Mouse (Mus musculus) neural tube, embryonic 11.5 days (tissue): ENCODE results near the gene Blm. TPM values are rescaled to one million over a fixed set of nuclear protein-coding genes. Genes with fewer than 3 reads are reported as not detected.

Experiments used
- ATAC-seq: fragments of 200-750 bp; cut with Nextera tagmentation; 2 replicates; pipeline ENCODE4 v1.8.0; 2017; ENCODE audit warnings: moderate number of reproducible peaks, mild to moderate bottlenecking, moderate TSS enrichment, moderate library complexity; ENCODE audit not compliant: insufficient read depth, low FRiP score, low TSS enrichment
- DNase-seq: peaks from one replicate; pipeline ENCODE4 v3.0.0-alpha.2; 2015; ENCODE audit warnings: low spot score
- H3K27ac ChIP-seq: fragments of 300-500 bp; sonication (generic); 2 replicates; pipeline ENCODE4 v1.5.1; 2014; ENCODE audit warnings: low read depth, mild to moderate bottlenecking, low read length
- H3K27me3 ChIP-seq: fragments of 300-500 bp; sonication (generic); 2 replicates; pipeline ENCODE4 v1.6.1; 2014; ENCODE audit warnings: mild to moderate bottlenecking, low read length, mixed read lengths; ENCODE audit not compliant: control insufficient read depth, insufficient read depth
- H3K36me3 ChIP-seq: fragments of 300-500 bp; sonication (generic); 2 replicates; pipeline ENCODE4 v1.6.1; 2014; ENCODE audit warnings: mild to moderate bottlenecking, low read length, moderate library complexity, mixed read lengths; ENCODE audit not compliant: control insufficient read depth, insufficient read depth
- H3K4me1 ChIP-seq: fragments of 300-500 bp; sonication (generic); 2 replicates; pipeline ENCODE4 v1.6.1; 2014; ENCODE audit warnings: low read length, mixed read lengths; ENCODE audit not compliant: control insufficient read depth, insufficient read depth
- H3K4me2 ChIP-seq: fragments of 300-500 bp; sonication (generic); 2 replicates; pipeline ENCODE4 v1.6.1; 2014; ENCODE audit warnings: low read depth, mild to moderate bottlenecking, moderate library complexity
- H3K4me3 ChIP-seq: fragments of 300-500 bp; sonication (generic); 2 replicates; pipeline ENCODE4 v1.5.1; 2014; ENCODE audit warnings: low read depth, low read length
- H3K9ac ChIP-seq: fragments of 300-500 bp; sonication (generic); 2 replicates; pipeline ENCODE4 v1.6.1; 2014; ENCODE audit warnings: mild to moderate bottlenecking, low read length
- H3K9me3 ChIP-seq: fragments of 300-500 bp; sonication (generic); 2 replicates; pipeline ENCODE4 v1.6.1; 2016; ENCODE audit warnings: low read length; ENCODE audit not compliant: control insufficient read depth
- WGBS: fragments of 180-500 bp; shearing (Covaris S2); extraction: QIAGEN DNeasy Blood & Tissue Kit; methylation state at CpG from one replicate; pipeline ENCODE4 v1.1.7; 2014; 5-methylcytosine and 5-hydroxymethylcytosine counted together
- polyA plus RNA-seq: library from polyadenylated mRNA; unstranded; fragments of >200 nt; fragmentation: Nextera tagmentation; extraction: Ambion mirVana; gene quantifications from 2 replicates; pipeline ENCODE4 v1.2.1, GENCODE M21; 2014

Blm gene
- polyA plus RNA-seq, 1 experiment from 2014 or later: 34.5 TPM

GRCm38 (mm10) chr7:80453121-80453520 is 81.8 kb downstream of the Blm start:
- Histone ChIP-seq H3K27me3 (no peaks in the 10 kb centered on the region), H3K36me3 (peaks cover 9% of the 10 kb centered on the region), H3K27ac (no peak overlapping the region), H3K4me3 (no peak overlapping the region), H3K4me2 (no peak overlapping the region), H3K9ac (no peak overlapping the region), H3K9me3 (no peaks in the 10 kb centered on the region), H3K4me1 (no peaks in the 10 kb centered on the region)
- no peak for ATAC-seq
- 91% methylated on average over 3 of the region's 3 CpGs for WGBS
- no peak for DNase-seq

GRCm38 (mm10) chr7:80452241-80452640 is 82.7 kb downstream of the Blm start:
- Histone ChIP-seq H3K4me1 (no peaks in the 10 kb centered on the region), H3K27me3 (no peaks in the 10 kb centered on the region), H3K9ac (no peak overlapping the region), H3K27ac (no peak overlapping the region), H3K36me3 (peaks cover 9% of the 10 kb centered on the region), H3K4me2 (no peak overlapping the region), H3K4me3 (no peak overlapping the region), H3K9me3 (no peaks in the 10 kb centered on the region)
- 90% methylated on average over 5 of the region's 5 CpGs for WGBS
- ATAC-seq (no peak), DNase-seq (no peak)

- 85% methylated on average over 3 of the region's 3 CpGs for WGBS
- H3K36me3 ChIP-seq: peaks cover 8% of the 10 kb centered on the region
- no peak for DNase-seq
These were observed 83.2 kb downstream of the Blm start for GRCm38 (mm10) chr7:80451550-80452232.

GRCm38 (mm10) chr7:80450354-80450753 is 84.6 kb downstream of the Blm start:
- H3K4me2 ChIP-seq: no peak overlapping the region
- H3K36me3 ChIP-seq: peaks cover 4% of the 10 kb centered on the region; the same call in 1 of the 2 replicates
- H3K27ac ChIP-seq: no peak overlapping the region
- no peak for DNase-seq
- no peaks in the 10 kb centered on the region for H3K27me3 ChIP-seq
- ATAC-seq: no peak
- 81% methylated on average over 4 of the region's 4 CpGs for WGBS
- no peak overlapping the region for H3K4me3 ChIP-seq
- no peaks in the 10 kb centered on the region for H3K9me3 ChIP-seq
- no peak overlapping the region for H3K9ac ChIP-seq
- no peaks in the 10 kb centered on the region for H3K4me1 ChIP-seq

More at GRCm38 (mm10) chr7:80451550-80452232, 83.2 kb downstream of the Blm start:
- Histone ChIP-seq H3K4me3 (no peak overlapping the region), H3K4me2 (no peak overlapping the region), H3K9ac (no peak overlapping the region), H3K27me3 (no peaks in the 10 kb centered on the region), H3K9me3 (no peaks in the 10 kb centered on the region), H3K27ac (no peak overlapping the region), H3K4me1 (no peaks in the 10 kb centered on the region)
- no peak for ATAC-seq

- no peaks in the 10 kb centered on the region for H3K4me1 ChIP-seq
- H3K9me3 ChIP-seq: no peaks in the 10 kb centered on the region
- H3K9ac ChIP-seq: no peak overlapping the region
- DNase-seq (no peak), ATAC-seq (no peak)
- H3K36me3 ChIP-seq: peaks cover 4% of the 10 kb centered on the region; the same call in 1 of the 2 replicates
- H3K27ac ChIP-seq: no peak overlapping the region
- no peak overlapping the region for H3K4me3 ChIP-seq
- no peak overlapping the region for H3K4me2 ChIP-seq
- H3K27me3 ChIP-seq: no peaks in the 10 kb centered on the region
- 84% methylated on average over 6 of the region's 6 CpGs for WGBS
These were observed 85.3 kb downstream of the Blm start for GRCm38 (mm10) chr7:80449620-80450091.

- 90% methylated on average over 8 of the region's 8 CpGs for WGBS
- no peak for ATAC-seq
- Histone ChIP-seq H3K4me2 (no peak overlapping the region), H3K4me1 (0 out of 2 replicates have a peak, but pooled peaks cover 5% of the 10 kb centered on the region), H3K27ac (no peak overlapping the region), H3K36me3 (peaks cover 3% of the 10 kb centered on the region; the same call in 1 of the 2 replicates), H3K27me3 (no peaks in the 10 kb centered on the region), H3K9ac (no peak overlapping the region), H3K4me3 (no peak overlapping the region), H3K9me3 (no peaks in the 10 kb centered on the region)
- DNase-seq: no peak
These were observed 87.6 kb downstream of the Blm start for GRCm38 (mm10) chr7:80447336-80447735.

GRCm38 (mm10) chr7:80446221-80446878 is 88.6 kb downstream of the Blm start:
- DNase-seq: no peak
- H3K36me3 ChIP-seq: no peaks in the 10 kb centered on the region
- H3K27ac ChIP-seq: no peak overlapping the region
- no peaks in the 10 kb centered on the region for H3K27me3 ChIP-seq
- H3K9ac ChIP-seq: no peak overlapping the region
- ATAC-seq: no peak
- no peak overlapping the region for H3K4me3 ChIP-seq
- 0 out of 2 replicates have a peak, but pooled peaks cover 5% of the 10 kb centered on the region for H3K4me1 ChIP-seq
- H3K4me2 ChIP-seq: no peak overlapping the region
- no peaks in the 10 kb centered on the region for H3K9me3 ChIP-seq
- 81% methylated on average over 7 of the region's 7 CpGs for WGBS

- WGBS: 36% methylated on average over 6 of the region's 6 CpGs
- H3K27ac ChIP-seq: no peak overlapping the region
- H3K4me3 ChIP-seq: no peak overlapping the region
- H3K36me3 ChIP-seq: no peaks in the 10 kb centered on the region
- no peak overlapping the region for H3K9ac ChIP-seq
- no peaks in the 10 kb centered on the region for H3K9me3 ChIP-seq
- H3K27me3 ChIP-seq: no peaks in the 10 kb centered on the region
- no peak for DNase-seq
- H3K4me1 ChIP-seq: 0 out of 2 replicates have a peak, but pooled peaks cover 5% of the 10 kb centered on the region
- ATAC-seq: no peak
- H3K4me2 ChIP-seq: no peak overlapping the region
These were observed 89.4 kb downstream of the Blm start for GRCm38 (mm10) chr7:80445492-80445891.
